Mouse (Mus musculus) T-cell, adult 2 months (primary cell): ENCODE measurements around the gene Olfr520.
"Not testable (repeated sequence)": the region's sequence is repeated elsewhere in the genome, so short reads cannot be mapped to it uniquely, and the experiment has no call there.

ENCODE experiments used
- DNase-seq: peaks from one replicate; pipeline ENCODE4 v3.0.0; 2022; ENCODE audit warnings: low spot score

Olfr520 gene

GRCm38 (mm10) chr7:99712431-99712830 lies 17.6 kb upstream of the Olfr520 start:
- DNase-seq, result no peak

GRCm38 (mm10) chr7:99716536-99716935 lies 13.5 kb upstream of the Olfr520 start:
- DNase-seq, result no peak

DNA sequence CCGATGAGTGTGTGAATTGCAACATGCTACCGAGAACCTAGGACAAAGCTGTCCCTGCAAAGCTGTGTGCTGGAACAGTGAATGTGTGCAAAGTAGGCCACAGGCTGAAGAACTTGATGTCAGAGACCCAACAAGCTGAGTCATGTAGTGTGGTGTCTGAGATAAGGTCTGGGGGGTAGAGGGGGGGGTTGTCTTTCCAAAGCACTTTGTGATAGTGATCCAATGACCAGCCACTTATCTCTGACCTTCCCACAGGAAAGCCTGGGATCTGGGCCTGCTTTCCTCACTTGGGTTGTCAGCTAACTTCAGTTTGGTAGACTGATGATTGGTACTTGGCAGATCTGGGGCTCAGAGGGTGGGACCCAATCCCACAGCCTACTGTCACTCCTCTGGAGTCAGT lies 4.5 kb downstream of the Olfr520 start:
- DNase-seq, result no peak

GRCm38 (mm10) chr7:99735491-99735890 lies 5.4 kb downstream of the Olfr520 start:
- DNase-seq, result not testable (repeated sequence)

DNA sequence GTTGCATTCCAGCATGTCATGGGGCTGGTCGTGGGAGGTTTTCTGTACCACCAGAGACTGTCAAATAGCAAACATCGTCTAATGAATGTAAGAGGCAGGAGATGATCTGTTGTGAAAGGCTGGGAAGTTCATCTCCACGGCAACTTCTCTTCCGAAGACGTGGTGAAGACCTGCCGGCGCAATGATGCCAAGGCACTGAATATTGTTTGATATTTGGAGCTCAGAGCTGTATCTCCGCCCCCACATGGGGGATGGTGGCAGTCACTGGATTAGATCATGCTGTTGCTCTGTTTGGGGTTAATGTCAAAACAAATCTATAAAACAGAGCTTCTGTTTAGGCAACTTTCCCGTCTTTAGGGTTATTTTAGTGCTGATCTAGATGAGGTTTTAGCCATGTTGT lies 9.2 kb downstream of the Olfr520 start:
- no peak for DNase-seq

GRCm38 (mm10) chr7:99763207-99763606 lies 33.1 kb downstream of the Olfr520 start, which contains the start of gene Olfr521:
Gene Olfr521, plus strand, starts transcription at chr7:99763507.
- DNase-seq, result no peak

DNA sequence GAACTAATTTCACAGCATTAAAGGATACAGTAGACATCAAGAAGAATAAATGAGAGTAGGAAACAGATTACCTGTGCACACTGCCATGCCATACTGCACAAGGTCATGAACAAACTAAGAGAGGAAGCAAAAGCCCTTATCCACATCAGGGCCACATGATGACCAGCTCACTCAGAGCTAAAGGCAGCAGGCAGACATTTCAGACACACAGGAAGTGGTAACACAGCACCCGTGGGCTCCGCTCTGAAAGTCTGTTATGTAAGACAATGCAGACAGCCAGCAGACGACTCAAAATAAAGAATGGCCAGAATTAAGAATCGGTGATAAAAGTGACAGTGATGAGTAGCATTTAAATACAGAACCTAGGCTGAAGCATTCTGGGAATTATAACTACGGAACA lies 51.3 kb downstream of the Olfr520 start:
- DNase-seq, result peak; percentile 33

DNA sequence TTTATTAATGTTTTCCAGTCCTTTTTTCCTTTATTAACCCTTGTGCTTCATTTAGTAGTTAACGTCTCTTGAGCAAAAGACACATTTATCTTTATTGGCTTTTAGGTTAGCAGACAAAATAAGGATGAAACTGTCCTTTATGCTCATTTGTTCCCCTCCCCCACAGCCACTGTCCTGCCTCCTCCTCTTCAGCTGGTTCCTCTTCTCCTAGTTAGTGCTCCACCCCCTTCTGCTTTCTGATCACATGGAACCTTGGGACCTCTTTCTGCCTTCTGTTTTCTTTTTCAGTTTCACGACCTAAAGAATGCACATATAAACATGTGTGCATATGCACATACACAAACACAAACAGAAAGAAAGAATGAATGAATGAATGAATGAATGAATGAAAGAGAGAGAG lies 51.8 kb downstream of the Olfr520 start:
- no peak for DNase-seq

DNA sequence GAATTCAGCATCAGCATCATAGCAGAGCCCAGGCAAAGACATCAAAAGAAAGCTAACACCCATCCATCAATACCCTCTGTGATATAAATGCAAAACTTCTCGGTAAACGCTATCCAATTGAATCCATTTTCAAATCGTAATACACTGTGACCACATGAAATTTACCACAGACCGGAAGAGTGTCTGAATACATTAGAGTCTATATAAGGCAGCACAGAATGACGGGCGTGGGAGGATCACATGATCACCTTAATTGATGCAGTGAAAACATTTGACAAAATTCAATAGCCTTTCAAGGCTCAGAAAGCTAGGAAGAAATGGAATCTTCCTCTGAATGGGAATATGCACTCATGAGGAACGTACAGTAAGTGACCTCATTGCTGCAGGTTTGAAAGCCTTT lies 53.3 kb downstream of the Olfr520 start:
- DNase-seq, result no peak

DNA sequence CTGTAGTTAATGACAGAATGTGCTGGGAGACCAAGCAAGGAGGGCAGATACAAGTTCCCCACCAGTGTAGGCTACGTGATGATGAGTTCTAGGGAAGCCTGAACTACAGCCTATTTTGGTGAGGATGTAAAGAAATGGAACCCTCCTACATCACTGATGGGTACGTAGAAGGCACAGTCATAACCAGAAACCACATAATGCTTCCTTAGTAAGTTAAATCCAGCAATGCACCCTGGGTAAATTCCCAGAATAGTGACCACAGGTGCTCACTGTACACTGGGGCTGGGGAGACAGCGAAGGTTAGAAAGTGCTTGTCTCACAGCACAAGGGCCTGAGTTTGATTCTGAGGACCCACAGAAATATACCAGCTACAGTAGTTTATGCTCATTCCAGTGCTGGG lies 55.5 kb downstream of the Olfr520 start:
- DNase-seq, result no peak
